Mouse (Mus musculus) brain, embryonic 14.5 days (tissue): Measurements from ENCODE around the gene Faf1.

ENCODE experiments used
- CTCF ChIP-seq: fragments of 200-500 bp; IDR thresholded peaks from 2 replicates; pipeline ENCODE4 v1.5.1; 2012; ENCODE audit warnings: inconsistent platforms, mild to moderate bottlenecking, moderate library complexity, borderline replicate concordance; ENCODE audit not compliant: insufficient read depth, insufficient read length; ENCODE audit errors: extremely low read depth
- POLR2A ChIP-seq: fragments of 200-500 bp; IDR thresholded peaks from 2 replicates; pipeline ENCODE4 v1.6.1; 2012; ENCODE audit warnings: mild to moderate bottlenecking, inconsistent platforms, borderline replicate concordance; ENCODE audit not compliant: poor library complexity, insufficient read depth, insufficient read length, severe bottlenecking; ENCODE audit errors: extremely low read depth

GRCm38 (mm10) chr4:109819455-109819854, 143.1 kb downstream of the Faf1 start:
- no peak for TF ChIP-seq CTCF
- TF ChIP-seq POLR2A: no peak
